Mouse (Mus musculus) hindbrain, postnatal 0 days (tissue): ENCODE data around the gene Commd6. TPM values are rescaled to one million over a fixed set of nuclear protein-coding genes. Genes with fewer than 3 reads are reported as not detected.

ENCODE experiments used
- ATAC-seq: fragments of 200-750 bp; cut with Nextera tagmentation; 2 replicates; pipeline ENCODE4 v1.8.0; 2017; ENCODE audit warnings: mild to moderate bottlenecking, moderate TSS enrichment, moderate library complexity
- DNase-seq: peaks from one replicate; pipeline ENCODE4 v3.0.0-alpha.2; 2015; ENCODE audit warnings: low spot score
- H3K27ac ChIP-seq: fragments of 300-500 bp; sonication (generic); 2 replicates; pipeline ENCODE4 v1.5.1; 2014; ENCODE audit warnings: mild to moderate bottlenecking
- H3K27me3 ChIP-seq: fragments of 300-500 bp; sonication (generic); 2 replicates; pipeline ENCODE4 v1.6.1; 2014; ENCODE audit warnings: low read length, mixed read lengths; ENCODE audit not compliant: insufficient read depth
- H3K36me3 ChIP-seq: fragments of 300-500 bp; sonication (generic); 2 replicates; pipeline ENCODE4 v1.6.1; 2014; ENCODE audit warnings: low read length, mixed read lengths; ENCODE audit not compliant: insufficient read depth
- H3K4me1 ChIP-seq: fragments of 300-500 bp; sonication (generic); 2 replicates; pipeline ENCODE4 v1.6.1; 2014; ENCODE audit warnings: antibody characterized with exemption, low read length, mixed read lengths; ENCODE audit not compliant: insufficient read depth
- H3K4me2 ChIP-seq: fragments of 300-500 bp; sonication (generic); 2 replicates; pipeline ENCODE4 v1.6.1; 2014; ENCODE audit warnings: low read depth, mild to moderate bottlenecking, low read length, moderate library complexity, mixed read lengths
- H3K4me3 ChIP-seq: fragments of 300-500 bp; sonication (generic); 2 replicates; pipeline ENCODE4 v1.5.1; 2014; ENCODE audit warnings: low read length
- H3K9ac ChIP-seq: fragments of 300-500 bp; sonication (generic); replicated peaks from 2 replicates; pipeline ENCODE4 v1.6.1; 2014; ENCODE audit warnings: mild to moderate bottlenecking, low read length, moderate library complexity, mixed read lengths
- H3K9me3 ChIP-seq: fragments of 300-500 bp; sonication (generic); 2 replicates; pipeline ENCODE4 v1.6.1; 2016; ENCODE audit warnings: low read length, mixed read lengths
- CTCF ChIP-seq: IDR thresholded peaks from 2 replicates; pipeline ENCODE4 v1.5.1; 2016; ENCODE audit warnings: antibody characterized with exemption, control low read depth, low read depth
- WGBS: fragments of 180-500 bp; shearing (Covaris S2); extraction: QIAGEN DNeasy Blood & Tissue Kit; methylation state at CpG from one replicate; pipeline ENCODE4 v1.1.7; 2014; 5-methylcytosine and 5-hydroxymethylcytosine counted together
- polyA plus RNA-seq: library from polyadenylated mRNA; unstranded; fragments of >200 nt; fragmentation: Nextera tagmentation; extraction: Ambion mirVana; gene quantifications from 2 replicates; pipeline ENCODE4 v1.2.1, GENCODE M21; 2015
- total RNA-seq: library from RNA; depleted of rRNA; stranded (reverse); fragments of >200 nt; gene quantifications from 2 replicates; pipeline ENCODE4 v1.2.3, GENCODE M21; 2014; rRNA removed

Gene Commd6
- total and polyA plus RNA-seq, 2 experiments from 2014 or later: 27.7 to 88.5 TPM

DNA sequence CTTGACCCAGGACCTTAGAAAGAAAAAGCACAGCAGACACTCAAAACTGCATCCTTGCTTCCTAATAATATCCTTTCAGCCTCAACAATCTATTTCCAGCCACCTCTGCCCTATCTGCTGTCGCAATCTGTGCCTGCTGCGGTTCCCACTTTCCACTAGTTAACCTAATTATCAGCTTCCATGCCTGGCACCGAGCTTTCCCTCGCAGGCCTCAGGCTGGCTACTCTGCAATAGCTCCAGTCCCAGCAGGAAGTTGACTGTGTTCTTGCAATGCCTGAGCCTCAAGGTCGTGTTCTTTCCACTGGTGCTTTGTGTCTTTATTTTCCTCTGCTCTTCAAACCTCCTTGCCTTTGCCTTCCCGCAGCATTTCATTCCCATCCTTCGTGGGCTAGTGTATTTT, 54.4 kb downstream of the Commd6 start:
- Histone ChIP-seq H3K36me3 (no peaks in the 10 kb centered on the region), H3K9ac (no peak overlapping the region), H3K27ac (no peak overlapping the region), H3K4me3 (no peak overlapping the region), H3K27me3 (no peaks in the 10 kb centered on the region), H3K4me2 (no peak overlapping the region), H3K4me1 (peaks cover 4% of the 10 kb centered on the region; the same call in 1 of the 2 replicates), H3K9me3 (no peaks in the 10 kb centered on the region)
- ATAC-seq (no peak), DNase-seq (peak; percentile 14)
- no peak for TF ChIP-seq CTCF
- WGBS: 52% methylated on average over 7 of the region's 7 CpGs

Other genes starting within 250 kb of the Commd6 start
- gene Tbc1d4, start 31.5 kb downstream of the Commd6 start, total RNA-seq: 25.0 and 29.5 TPM in 2 replicates
- gene Tbc1d4, start 31.5 kb downstream of the Commd6 start, polyA plus RNA-seq: 9.7 and 11.5 TPM in 2 replicates
- gene Uchl3, start 13.3 kb upstream of the Commd6 start, total RNA-seq: 43.5 and 46.6 TPM in 2 replicates
- 224 and 241 TPM in 2 replicates for gene Uchl3, start 13.3 kb upstream of the Commd6 start, polyA plus RNA-seq
- gene Gm9922, start 89.1 kb upstream of the Commd6 start, total RNA-seq: not detected in 2 replicates
- gene Gm9922, start 89.1 kb upstream of the Commd6 start, polyA plus RNA-seq: 0.51 and 0.97 TPM in 2 replicates
- 2.9 and 10.6 TPM in 2 replicates for gene Lmo7, start 89.3 kb upstream of the Commd6 start, total RNA-seq
- 2.3 TPM in 2 replicates for gene Lmo7, start 89.3 kb upstream of the Commd6 start, polyA plus RNA-seq